Mouse (Mus musculus) inflammation-experienced regulatory T-cells, adult 6 months (primary cell): Measurements from ENCODE around the gene Aldh6a1. TPM values are rescaled to one million over a fixed set of nuclear protein-coding genes. Genes with fewer than 3 reads are reported as not detected.
A peak's percentile ranks its signal among the peaks of the same experiment; 100 is the strongest.

Experiments
- ATAC-seq: one replicate; pipeline ENCODE4 v1.8.0; 2017
- polyA plus RNA-seq, 3 experiments: library from polyadenylated mRNA; unstranded; fragments of 100-300 nt; shearing (Covaris generic); gene quantifications; one replicate each; pipeline ENCODE4 v1.2.1; 2017

The Aldh6a1 gene
- 10 to 100 TPM in 2 of 3 experiments, 1 to 10 TPM in 1; 3.9 to 17.8 (median 16.4) TPM for polyA plus RNA-seq

DNA sequence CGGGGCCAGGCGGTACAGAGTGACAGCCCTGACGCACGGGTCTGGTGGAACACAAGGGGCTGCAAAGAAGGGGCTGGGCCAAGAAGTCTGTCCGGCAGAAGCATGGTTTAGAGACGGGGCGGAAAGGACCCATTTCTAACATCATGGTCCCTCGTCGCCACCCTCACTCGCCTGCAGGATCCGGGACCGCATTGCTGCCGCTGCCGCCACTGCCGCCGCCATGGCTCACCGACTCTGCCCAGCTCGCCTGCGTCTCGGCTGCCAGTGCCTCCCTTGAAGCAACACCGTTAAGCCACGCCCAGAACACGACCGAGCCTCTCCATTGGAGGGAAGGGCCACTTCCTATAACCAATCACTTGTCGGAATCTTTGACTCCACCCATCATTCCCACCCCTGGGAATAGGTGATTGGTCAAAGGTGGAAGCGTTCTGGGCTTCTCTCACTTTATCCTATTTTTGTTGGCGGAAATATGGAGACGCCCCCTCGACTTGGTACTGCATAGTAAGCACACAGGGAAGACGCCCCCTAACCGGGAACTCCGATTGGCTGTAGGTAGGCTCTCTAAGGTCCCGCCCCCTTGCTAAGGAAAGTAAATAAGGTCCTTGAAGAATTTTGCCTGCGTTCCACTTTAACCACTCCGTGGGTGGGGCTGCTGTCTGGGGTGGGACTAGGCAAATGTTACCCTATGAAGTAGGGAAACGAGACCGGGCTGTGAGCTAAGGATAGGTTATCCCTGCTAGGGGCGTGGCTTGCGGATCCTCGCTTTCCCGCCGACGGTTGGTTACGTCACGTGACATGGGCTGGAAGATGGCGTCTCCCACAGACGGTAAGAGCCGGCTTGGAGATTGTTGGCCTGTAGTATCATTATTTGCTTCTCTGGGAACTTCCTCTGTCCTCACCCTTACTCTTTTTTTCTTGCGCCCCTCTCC, at the start of gene Aldh6a1, which contains the start of gene Lin52:
TSS of gene Aldh6a1 (minus strand) at position 287 of the 929 bp plus-strand sequence.
TSS of gene Lin52 (plus strand) at position 705 of the 929 bp plus-strand sequence.
- peak; percentile 94 for ATAC-seq

DNA sequence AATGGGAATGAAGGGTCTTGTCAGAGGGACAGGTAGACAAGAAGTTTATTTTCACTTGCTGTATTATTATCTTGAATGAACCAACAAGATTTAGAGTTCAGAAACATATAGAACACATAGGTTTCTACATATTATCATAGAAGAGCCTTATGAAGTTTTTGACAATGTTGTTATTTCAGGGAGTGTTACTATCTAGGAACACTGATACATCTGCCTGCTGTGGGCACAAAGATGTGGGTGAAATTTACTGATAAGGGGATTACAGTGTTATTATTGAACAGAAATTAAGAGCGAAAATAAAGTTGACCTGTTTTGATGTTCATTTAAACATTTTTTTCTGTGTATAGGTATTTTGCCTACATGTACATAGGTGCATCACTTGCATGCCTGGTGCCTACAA, 46.0 kb upstream of the Aldh6a1 start:
- no peak for ATAC-seq

DNA sequence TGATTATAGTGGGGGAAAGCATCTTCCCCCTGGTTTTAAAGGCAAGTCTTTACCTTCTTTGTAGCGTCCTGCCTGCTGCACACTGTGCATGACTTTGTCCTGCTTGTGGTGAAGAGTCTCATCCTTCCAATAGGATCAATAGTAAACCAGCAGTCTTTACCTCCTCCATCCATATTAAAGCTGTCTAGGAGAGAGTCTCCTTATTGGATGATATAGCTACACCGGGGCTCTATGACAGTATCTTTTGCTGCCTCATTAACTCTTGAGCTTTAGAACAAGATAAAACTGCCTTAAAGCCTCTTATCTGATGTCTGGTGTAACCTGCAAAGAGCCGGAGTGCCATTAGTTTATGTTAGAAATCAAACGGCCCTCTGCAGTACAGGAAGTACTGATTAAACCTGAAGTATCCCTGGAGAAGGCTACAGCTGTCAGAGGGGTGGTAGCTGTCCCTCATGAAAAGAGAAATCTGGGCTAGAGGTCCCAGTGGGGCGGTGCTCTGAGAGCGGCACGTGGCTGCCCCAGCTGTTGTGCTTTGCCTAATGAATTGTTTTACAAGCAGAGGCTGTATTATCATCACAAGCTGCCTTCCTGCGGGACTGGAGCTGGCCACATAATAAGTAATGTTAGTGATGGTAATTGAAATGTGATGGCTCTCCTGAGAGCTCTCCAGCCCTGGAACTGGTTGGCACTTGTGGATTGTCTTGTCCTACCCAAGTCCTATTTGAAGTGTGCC, 36.7 kb upstream of the Aldh6a1 start:
- ATAC-seq, result no peak

DNA sequence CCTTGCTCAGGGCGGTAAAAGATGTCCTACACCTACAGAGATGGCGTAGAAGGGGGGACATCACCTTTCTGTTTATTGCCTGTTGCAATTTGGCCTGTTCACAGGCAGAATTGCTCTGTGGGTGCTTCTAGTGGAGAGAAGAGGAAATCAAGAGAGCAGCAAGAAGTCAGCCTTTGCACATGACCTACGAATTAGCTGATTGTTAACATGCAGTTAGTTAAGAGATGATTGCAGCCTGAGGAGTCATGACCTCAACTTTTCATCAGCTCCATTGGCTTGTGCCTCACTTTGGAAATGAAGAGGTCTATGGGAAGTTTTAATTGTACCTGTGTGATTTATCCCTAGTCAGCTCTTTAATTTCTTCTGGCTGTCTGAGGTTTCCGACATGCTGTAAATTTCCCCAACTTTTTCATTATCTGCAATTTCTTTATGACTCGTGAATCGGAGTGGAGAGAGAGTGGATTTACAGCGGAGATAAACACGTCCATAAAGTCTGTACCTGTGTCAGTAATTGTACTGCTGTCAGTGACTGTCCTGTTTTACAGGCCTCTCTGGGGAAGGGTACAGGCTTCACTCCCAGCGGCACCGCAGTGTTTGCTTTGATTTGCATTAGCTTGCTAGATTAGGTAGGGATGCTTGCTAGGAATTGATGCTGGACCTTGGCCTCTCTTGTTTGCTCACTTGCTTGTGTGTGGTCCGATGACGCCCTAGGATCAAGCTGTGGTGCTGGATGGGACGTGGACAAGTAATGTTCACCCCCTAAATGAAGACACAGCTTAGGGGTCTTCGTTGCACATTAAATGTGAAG, 32.2 kb upstream of the Aldh6a1 start:
- ATAC-seq, result no peak

DNA sequence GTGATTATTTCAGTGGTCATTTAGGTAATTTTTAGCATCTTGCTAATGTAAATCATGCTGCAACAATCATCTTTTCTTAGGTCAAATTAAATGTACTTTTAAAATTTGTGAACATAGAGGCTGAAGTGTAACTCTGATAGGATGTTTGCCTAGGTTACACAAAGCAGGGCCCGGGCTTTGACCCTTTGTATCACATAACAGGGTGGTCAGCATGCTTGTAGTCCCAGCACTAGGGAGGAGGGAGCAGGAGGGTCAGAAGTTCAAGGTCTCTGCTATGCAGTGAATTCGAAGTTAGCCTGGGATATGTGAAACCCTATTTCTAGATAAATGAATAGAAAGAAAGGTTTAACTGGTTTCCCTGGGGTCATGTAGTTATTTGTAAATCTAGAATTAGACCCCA, 30.4 kb upstream of the Aldh6a1 start:
- ATAC-seq, result no peak

DNA sequence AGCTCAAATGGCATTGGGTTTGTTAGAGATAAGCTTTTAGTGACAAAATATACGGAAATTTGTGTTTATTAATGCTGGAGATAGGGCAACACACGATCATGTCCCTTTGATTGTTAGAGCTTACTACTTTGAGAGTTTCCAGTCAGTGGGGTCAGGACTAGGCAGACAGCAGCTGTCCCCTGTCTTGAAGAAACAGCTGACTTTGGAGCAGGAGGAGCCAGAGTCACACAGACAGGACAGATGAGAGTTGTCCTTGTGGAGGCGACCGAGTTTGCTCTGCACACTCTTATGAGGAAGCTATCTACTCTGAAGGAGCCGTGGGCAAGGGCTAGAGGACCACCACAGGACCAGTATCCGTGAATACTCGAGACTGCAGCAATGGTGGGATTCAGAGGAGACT, 28.1 kb upstream of the Aldh6a1 start:
- no peak for ATAC-seq

DNA sequence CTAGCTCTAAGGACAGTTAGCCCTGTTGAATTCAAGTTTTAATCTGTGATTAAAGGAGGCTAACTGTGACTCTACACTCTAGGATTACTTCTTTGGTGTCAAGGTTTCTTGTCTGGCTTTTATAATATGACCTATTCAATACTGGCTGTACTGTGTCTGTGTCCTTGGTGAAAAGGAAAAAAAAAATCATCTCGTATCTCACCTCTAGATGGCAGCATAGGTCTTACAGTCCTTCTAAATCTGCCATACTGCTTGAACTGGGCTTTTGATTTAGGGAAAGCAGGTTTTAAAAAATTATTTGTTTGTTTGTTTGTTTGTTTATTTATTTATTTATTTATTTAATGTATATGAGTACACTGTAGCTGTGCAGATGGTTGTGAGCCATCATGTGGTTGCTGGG, 17.9 kb upstream of the Aldh6a1 start:
- ATAC-seq, result peak; percentile 68

DNA sequence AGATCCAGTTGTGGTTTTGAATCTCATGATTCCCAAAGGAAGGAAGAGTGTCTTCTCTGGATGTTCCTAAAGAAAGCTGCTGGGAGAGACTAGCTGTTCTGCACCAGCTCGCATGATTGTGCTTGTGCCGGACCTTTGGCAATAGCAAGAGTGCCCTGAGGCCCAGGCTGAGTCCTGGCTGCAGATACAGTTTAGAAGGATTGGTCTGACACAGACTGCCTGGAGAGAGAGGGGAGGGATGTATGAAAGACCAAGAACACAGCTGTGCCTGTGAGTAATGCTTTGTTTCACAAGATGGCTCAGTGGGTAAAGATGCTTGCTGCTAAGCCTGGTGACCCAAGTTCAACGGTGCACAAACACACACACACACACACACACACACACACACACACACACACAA, 12.1 kb upstream of the Aldh6a1 start:
- no peak for ATAC-seq

DNA sequence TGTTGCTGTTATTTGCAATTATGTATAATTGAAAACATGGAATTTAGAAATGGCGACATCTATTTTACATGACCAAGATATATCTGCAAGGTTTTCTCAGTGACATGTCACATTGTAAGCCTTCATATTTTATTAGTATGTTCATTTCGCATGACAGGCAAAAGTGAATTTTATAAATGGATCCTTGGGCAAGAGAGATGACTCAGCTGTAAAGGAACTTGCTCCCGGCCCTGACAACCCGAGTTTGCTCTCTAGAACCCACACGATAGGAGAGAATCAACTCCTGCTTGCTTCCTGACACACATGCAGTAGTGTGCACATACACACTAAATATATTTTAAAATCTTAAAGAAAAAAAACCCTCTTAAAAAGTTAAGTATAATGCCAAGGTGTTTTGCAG, 10.6 kb upstream of the Aldh6a1 start:
- ATAC-seq, result no peak

DNA sequence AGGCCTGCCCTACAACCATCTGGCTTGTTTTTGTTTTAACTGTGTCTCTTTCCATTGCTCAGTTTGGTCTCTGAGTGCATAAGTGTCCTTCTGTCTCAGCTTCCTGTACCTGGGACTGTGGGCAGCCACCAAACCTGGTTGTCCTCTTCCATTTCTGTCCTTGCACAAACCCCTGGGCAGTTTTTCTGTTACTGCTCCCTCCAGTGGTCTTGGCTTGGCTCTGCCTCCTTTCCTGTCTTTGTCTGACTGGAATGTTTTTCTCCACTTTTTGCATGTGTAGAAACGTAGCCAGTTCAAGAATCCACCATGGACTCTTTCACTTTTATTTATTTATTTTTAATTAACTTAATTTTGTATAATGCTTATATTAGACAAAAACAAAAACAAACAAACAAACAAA, 9.0 kb upstream of the Aldh6a1 start:
- no peak for ATAC-seq

DNA sequence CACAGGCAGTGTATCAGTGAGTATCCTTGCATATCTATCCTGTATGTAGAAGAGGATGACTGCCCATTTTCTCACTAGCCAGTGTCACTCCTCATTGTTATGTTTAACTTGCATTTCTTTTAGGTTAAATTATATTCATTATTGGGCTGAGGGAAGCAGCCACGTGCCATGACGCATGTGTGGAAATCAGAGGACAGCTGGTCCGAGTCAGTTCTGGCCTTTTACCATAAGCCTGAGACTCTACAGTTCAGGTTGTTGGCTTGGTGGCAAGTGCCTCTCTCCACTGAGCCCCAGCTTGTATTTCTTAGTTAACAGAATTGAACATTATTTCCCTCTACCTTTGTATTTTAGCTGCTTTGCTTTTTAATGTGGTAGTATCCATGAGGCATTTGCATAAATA, 6.1 kb upstream of the Aldh6a1 start:
- ATAC-seq, result no peak

DNA sequence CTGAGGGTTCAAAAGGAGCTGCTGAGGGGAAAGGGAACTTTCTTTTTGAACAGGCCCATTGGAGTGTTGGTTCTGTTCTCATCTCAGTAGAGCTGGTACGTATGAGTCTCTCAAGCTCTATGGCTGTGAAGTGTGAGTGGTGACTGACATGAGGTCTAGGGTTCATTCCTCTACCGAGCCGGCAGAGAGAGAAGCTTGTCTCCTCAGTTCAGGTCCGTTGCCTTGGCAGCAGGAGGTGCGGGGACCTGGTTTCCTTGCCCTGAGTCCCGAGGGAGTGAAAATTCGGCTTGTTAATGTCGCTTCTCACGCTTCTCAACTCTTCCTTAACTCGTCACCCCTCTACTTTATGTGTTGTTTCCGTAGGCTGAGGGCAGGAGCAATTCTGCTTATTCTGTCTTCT, 997 bp upstream of the Aldh6a1 start:
- ATAC-seq, result no peak

DNA sequence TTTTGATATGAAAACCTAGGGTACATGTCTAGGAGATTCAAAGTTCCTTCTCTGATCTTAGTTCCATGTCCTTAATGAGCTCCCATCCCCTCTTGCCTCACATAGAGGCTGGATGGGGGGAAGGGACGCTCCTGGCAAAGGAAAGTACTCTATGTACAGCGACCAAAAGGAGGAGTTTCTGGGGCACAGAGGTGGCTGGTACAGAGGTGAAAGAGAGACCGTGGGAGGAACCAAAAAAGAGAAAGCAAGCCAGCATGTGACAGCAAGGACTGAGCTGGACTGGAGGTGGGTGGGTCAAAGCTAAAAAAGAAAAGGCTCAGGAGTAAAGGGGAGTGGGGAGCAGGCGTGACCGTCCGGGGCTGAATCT, 470 bp downstream of the Aldh6a1 start:
- ATAC-seq, result no peak

DNA sequence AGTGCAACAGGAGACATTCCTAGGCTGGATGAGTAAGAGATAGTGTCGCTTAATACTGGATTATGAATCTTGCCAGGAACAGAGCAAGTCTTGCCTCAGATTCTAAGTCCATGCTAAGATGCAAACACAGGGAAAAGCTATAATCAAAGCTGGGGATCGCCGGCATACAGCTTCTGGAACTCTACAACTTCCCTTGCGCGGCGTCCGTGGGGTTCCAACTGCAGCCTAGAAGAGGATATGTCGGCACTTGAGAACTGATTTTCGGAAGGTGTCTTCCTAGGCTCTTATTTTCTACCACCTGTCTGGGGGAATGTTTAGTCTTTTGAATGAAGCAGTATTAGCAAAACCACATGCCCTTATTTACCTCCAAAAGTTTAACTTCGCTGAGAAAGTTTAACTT, 917 bp downstream of the Aldh6a1 start:
- ATAC-seq, result no peak

DNA sequence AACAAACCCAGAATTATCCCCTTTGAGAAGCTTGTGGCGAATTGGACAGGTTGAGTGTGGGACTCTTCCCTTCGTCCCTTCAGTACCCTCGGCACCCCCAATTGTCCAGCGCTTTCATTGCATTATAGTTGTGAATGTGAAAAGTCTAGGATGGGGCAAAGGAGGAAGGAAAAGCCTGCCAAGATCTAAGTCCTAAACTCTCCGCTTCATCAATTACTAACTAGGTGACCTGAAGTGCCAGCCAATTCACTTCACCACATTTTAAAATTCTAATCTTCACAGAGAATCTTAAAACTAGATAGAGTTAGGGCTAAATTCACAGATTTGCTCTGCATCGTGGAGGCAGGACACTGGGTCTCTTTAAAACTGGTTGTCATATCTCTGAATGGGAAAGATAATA, 2.6 kb downstream of the Aldh6a1 start:
- no peak for ATAC-seq

DNA sequence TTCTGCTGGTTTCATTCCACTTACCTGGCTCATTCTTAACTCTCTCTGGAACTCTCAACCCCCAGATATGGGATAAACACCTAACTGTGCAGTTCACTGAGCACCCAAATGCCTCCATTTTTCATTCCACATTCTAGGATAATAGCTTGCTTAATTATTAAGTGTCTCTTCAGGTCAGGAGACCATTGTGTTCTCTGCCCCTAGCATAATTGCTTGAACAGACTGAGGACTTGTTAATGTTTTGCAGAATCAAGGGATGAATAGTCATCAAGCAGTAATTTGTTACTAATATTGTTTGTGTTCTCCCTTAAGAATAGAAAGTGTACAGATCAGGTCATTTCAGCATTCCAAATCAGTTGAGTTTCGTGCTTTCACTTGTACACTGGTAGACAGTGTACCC, 3.4 kb downstream of the Aldh6a1 start:
- ATAC-seq, result no peak

DNA sequence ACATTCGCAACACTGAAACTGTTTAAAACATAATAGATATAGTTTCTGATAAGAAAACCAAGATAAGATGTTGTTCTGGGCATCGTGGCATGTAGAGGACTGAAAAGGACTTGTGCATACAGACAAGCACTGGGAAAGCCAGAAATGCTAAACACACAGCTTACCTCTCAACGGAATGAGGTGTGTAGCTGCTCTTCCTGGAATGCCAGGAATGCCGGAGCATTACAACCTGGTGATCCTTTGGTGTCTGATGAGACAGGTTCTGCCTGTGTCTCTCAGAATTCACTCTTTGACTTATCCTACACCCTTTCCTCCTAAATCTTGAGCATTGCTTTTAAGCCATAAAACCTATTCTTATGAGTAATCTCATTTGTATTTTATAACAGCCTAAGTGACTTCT, 8.3 kb downstream of the Aldh6a1 start:
- ATAC-seq, result no peak

DNA sequence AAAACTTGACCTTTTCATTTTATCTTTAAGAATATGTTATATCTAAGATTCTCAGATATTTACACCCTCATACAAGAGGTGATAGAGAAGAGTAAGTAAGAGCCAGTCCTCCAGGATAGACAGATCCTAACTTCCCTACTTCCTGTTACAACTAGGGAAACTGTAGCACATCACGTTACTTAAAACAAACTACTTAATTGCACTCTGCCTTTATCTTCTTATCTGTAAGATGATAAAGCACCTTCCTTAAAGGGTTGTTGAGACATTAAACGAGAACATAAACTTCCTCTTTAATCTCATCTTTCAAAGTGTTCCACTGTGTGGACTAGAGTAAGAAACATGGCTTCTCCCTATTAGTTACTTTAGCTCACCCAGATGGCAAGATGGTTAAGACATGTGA, 12.1 kb downstream of the Aldh6a1 start:
- ATAC-seq, result no peak

DNA sequence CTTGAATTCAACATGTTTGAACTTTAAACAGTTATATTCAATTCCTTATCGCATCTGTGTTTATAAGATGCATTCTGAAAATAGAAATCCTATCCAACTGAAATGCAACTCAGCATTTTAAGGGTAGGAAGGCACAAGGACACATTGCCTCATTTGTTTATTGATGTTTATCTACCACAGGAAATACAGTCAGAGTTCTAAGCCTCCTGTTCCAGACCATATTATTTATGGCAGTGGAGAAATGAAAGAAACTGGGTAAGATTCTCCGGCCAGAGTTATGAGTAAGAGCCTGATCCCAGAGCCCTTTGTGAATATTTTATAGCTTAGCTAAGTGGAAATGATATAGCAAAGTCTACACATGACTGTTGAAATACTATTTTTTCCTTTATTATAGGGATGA, 21.0 kb downstream of the Aldh6a1 start:
- no peak for ATAC-seq

DNA sequence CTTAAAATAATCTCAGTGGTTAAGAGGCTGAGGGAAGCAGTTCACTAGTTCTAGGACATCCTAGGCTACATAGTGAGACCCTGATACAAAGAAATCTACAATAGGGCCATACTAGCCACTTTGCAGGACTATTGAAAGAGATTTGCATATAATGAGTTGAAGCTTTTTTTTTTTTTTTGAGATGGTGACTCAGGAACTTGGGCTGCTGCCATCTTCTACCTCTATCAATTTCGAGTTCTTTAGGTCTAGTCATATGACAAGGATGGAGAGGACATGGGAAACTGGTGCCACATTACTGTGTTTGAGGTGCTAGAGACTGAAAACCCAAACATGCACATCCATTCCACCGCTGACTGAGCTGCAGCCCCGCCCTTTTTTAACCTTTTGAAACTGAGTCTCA, 26.8 kb downstream of the Aldh6a1 start:
- no peak for ATAC-seq

DNA sequence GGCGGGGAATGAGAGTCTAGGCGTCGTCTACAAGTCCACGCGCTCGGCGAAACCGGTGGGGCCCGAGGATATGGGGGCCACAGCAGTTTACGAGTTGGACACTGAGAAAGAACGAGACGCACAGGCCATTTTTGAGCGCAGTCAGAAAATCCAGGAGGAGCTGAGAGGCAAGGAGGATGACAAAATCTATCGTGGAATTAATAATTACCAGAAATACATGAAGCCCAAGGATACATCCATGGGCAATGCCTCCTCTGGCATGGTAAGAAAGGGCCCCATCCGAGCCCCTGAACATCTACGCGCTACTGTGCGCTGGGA, 33.2 kb downstream of the Aldh6a1 start:
- no peak for ATAC-seq

DNA sequence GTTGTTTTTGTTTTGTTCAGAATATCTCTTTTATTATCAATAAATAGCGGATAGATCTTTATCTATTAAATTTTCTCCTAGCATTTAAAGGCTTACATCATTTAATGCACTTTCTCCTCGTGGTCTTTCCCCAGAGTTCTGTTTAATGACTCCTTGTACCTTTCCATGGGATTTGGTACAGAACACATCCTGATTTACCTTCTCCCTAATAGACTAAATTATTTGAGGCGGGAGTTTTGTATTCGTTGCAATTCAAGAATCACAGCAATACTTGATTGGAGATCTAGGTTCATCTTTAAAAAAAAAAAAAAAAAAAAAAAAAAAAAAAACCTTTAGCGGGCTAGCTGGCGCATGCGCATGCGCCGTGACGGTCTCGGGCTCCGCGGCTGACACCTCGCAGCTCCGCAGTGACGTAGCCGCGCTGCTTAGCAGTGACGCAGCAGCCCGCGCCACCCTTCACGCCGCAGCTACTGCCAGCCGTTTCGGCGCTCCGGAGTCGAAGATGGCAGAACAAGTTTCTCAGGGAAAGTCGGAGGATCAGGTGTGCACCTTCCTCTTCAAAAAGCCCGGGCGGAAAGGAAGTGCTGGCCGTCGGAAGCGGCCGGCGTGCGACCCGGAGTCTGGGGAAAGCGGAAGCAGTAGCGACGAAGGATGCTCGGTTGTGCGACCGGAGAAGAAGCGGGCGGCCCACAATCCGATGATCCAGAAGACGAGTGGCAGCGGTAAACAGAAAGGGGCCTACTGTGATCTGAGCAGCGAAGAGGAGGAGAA, 33.8 kb downstream of the Aldh6a1 start, which contains the start of gene Rnf113a2:
TSS of gene Rnf113a2 (plus strand) at position 363 of the 771 bp plus-strand sequence.
- peak; percentile 98 for ATAC-seq
